Mouse (Mus musculus): ENCODE data around the gene Calb2.

Gene Calb2

GRCm38 (mm10) chr8:110102653-110103052 is 65.4 kb downstream of the Calb2 start, which contains the start of gene Gm17720:
Gene Gm17720 (minus strand): TSS chr8:110102753.
- DNase-seq, result no peak

GRCm38 (mm10) chr8:110101676-110102075 is 66.3 kb downstream of the Calb2 start:
- DNase-seq, result no peak

- DNase-seq, result no peak
Measured at GRCm38 (mm10) chr8:110100907-110101306, 67.1 kb downstream of the Calb2 start, which contains the start of gene Gm21964. Gene Gm21964 (plus strand): TSS chr8:110101207.

GRCm38 (mm10) chr8:110091869-110092268 is 76.1 kb downstream of the Calb2 start:
- DNase-seq, result no peak
